Mouse (Mus musculus) heart, adult 2 months (tissue): ENCODE results near the gene Samd4.

Experiments used
- CTCF ChIP-seq: fragments of 200-600 bp; IDR thresholded peaks from 2 replicates; pipeline ENCODE4 v1.8.1; 2022; ENCODE audit warnings: antibody characterized with exemption, mild to moderate bottlenecking, moderate library complexity
- EP300 ChIP-seq: fragments of 200-500 bp; IDR thresholded peaks from 2 replicates; pipeline ENCODE4 v1.6.1; 2011; ENCODE audit warnings: low read depth, low read length, control low read depth; ENCODE audit not compliant: insufficient read depth
- POLR2A ChIP-seq: fragments of 200-500 bp; IDR thresholded peaks from 2 replicates; pipeline ENCODE4 v1.6.1; 2011; ENCODE audit warnings: mild to moderate bottlenecking, low read depth, low read length, control low read depth; ENCODE audit not compliant: insufficient read depth

DNA sequence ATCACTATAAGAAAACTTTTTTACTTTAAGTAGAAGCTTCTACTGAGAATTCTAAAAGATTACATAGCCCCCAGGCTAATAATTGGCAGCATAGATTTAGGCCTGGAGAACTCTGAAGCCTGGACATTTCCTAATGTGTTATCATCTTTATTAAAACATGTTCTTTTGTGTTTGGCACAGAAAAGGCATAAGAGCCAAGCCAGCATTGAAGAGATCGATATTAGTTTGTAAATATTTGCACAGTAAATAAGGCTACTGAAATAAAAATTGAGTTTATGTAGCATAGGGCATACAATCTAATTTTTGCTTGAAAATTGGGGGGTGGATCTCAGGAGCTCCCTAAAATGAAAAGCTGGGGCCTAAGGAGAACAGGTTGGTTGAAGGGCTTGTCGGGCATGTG is 77.2 kb downstream of the Samd4 start:
- TF ChIP-seq CTCF (no peak), EP300 (no peak), POLR2A (no peak)
